Mouse (Mus musculus): ENCODE data around the gene Hist1h2bj. TPM values are rescaled to one million over a fixed set of nuclear protein-coding genes. Genes with fewer than 3 reads are reported as not detected.
A peak's percentile ranks its signal among the peaks of the same experiment; 100 is the strongest.
"Not testable (repeated sequence)": the region's sequence is repeated elsewhere in the genome, so short reads cannot be mapped to it uniquely, and the experiment has no call there.

Gene Hist1h2bj
- total and polyA plus RNA-seq, 3 experiments, result 2.3 to 18.8 (median 14.1) TPM

DNA sequence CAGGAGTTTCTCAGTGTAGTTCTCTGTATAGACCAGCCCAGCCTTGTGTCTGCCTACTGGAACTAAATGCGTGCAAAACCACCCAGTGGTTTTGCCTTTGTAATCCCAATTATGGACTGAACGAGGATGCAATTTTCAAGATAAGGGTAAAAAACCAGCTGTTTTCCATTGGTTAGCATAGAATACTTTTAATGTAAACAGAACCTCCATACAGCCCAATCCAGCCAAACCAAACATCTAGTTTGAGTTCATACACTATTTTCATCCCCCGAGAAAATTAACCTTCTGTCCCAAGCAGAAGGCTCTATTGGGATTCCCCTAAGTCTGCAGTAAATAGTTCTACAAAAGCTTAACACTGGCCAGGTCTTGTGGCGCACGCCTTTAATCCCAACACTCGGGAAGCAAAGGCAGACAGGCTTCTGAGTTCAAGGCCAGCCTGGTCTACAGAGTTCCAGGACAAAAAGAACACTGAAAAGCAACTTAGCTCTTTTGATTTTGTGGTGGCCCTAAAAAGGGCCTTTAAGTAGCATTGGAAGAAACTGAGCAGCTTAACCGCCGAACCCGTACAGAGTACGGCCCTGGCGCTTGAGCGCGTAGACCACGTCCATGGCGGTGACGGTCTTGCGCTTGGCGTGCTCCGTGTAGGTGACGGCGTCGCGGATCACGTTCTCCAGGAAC, 2.4 kb upstream of the Hist1h2bj start:
- DNase-seq, result no peak

- peak; percentile 95 for DNase-seq
Observed at GRCm38 (mm10) chr13:22041142-22041536, 1.9 kb upstream of the Hist1h2bj start, which contains the start of gene Hist1h4i. TSS of gene Hist1h4i (minus strand) at chr13:22041362.

DNA sequence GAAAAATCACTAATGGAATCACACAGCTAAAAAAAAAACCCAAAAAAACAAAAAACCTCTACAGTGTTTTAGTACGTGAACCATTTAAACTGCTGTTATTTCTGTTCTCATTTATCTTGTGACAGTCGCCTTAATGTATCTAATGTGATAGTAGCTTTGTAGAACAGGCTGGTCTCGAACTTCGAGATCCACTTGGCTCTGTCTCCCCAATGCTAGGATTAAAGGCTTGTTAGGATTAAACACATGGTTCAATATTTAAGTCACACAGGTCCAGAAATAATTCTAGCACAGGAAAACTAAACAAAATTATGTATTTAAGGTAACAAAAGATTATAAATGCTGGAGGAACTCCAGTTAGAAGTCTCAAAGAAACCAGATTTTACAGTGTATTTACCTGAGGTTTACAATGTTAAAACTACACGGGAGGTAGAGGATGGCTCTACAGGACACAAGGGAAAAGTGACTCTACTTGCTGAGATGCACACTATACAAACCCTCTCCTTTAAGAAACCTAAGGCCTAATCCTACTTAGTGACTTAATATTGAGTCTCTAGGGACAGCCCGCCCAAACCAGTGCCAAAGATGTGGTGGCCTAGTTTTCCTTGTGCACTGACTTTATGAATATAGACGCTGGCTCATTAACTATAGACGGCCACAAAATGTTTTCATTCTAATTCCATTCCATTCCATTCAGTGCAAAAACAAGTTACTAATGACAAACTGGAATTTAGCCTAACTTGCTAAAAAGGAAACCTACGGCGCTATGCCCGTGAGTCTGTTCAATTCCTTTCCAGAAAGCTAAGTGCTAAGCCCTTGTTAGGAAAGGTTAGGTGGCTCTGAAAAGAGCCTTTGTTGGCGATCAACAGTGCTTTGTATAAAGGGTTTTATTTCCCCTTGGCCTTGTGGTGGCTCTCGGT, 1.1 kb upstream of the Hist1h2bj start:
- DNase-seq, result no peak

GRCm38 (mm10) chr13:22043503-22044431, 753 bp downstream of the Hist1h2bj start:
- DNase-seq, result no peak

- no peak for DNase-seq
Observed at GRCm38 (mm10) chr13:22044432-22045155, 1.6 kb downstream of the Hist1h2bj start.

DNA sequence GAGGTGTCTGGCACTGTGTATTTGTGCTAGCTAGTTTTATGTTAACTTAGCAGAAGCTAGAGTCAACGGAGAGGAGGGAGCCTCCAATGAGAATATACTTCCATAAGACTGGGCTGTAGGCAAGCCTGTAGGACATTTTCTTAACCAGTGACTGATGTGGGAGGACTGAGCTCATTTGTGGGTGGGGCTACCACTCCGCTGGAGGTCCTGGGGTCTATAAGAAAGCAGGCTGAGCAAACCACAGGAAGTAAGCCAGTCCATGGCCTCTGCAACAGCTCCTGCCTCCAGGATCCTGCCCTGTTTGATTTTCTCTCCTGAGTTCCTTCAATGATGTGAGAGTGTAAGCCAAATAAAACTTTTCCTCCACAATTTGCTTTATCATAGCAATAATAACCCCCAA, 2.3 kb downstream of the Hist1h2bj start:
- DNase-seq, result no peak

DNA sequence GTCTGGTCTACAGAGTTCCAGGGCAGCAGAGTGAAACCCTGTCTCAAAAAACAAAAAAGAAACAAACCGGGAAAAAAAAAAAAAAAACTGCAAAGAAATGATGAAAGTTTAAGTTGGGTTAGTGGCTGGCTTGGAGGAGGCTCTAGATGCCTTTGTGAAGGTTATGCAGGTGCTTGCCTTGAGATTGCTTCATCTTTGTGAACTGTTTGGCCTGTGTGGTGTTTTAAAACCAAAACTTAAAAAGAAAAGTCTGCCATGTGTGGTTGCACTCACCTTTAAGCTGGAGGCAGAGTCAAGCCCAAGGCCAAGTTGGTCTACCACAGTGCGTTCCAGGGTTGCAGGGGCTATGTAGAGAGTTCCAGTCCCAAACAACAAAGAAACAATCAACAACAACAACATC, 6.0 kb downstream of the Hist1h2bj start:
- no peak for DNase-seq

GRCm38 (mm10) chr13:22049737-22050440, 6.9 kb downstream of the Hist1h2bj start:
- DNase-seq, result peak; percentile 24

DNA sequence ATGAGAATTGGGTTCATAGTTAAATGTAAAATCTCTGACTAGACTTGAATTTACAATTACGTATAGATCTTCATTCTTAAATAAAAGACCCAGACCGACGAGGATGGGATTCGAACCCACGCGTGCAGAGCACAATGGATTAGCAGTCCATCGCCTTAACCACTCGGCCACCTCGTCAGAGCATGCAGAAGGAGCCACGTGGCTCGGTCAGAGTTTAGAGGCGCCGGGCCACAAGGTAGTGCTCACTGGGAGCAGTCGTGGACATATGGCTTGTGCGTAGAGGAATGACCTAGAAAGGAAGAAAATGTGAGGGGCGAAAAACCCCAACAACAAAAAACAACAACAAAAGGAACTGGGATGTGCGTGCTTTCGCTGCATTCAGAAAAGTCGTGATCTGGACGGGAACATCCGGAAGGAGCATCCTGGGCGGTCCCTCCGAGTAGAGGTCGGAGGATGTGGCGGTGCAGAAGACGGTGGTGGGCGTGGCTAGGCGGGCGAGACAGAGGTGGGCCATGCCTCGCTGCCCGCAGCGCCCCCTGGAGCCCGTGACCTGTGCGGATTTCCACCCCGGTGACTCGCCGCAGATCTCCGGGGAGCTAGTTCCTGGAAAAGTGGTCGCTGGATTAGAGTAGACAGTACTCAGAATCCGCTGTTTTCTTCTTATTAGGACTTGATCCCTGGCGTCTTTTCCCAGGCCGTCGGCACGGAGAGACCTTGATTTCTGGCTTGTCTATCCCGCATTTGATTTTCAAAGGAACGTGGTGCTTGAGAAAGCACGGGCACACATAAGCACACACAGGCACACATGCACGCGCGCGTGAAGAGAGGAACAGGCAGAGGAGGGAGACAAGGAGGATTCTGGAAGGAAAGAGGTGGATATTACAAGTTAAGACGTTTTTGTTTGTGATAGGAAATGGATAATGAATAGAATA, 7.8 kb downstream of the Hist1h2bj start:
- DNase-seq, result peak; percentile 96

GRCm38 (mm10) chr13:22051523-22051859, 8.5 kb downstream of the Hist1h2bj start:
- no peak for DNase-seq

GRCm38 (mm10) chr13:22053754-22054153, 10.7 kb downstream of the Hist1h2bj start:
- DNase-seq, result no peak

GRCm38 (mm10) chr13:22061422-22061821, 18.4 kb downstream of the Hist1h2bj start:
- no peak for DNase-seq

- no peak for DNase-seq
Observed at GRCm38 (mm10) chr13:22063468-22063867, 20.5 kb downstream of the Hist1h2bj start.

GRCm38 (mm10) chr13:22084140-22084539, 41.1 kb downstream of the Hist1h2bj start, which contains the start of gene Vmn1r188:
TSS of gene Vmn1r188 (plus strand) at chr13:22084440.
- DNase-seq, result not testable (repeated sequence)

Small RNA genes within 50 kb of the gene (microRNA-seq; reads per million reads assigned to microRNA genes)
- 0 reads per million in 2 experiments for gene Gm26300
- gene Gm44390, result 0 reads per million in 2 experiments
- 0 reads per million in 2 experiments for gene Gm44486

Other genes with a start within 250 kb of the Hist1h2bj start
- gene Hist1h2bq, start 233.0 kb upstream of the Hist1h2bj start, total RNA-seq (2021), result 10 to 100 TPM; 35.5 to 55.7 TPM
- gene Hist1h2bq, start 233.0 kb upstream of the Hist1h2bj start, polyA plus RNA-seq (2012; rRNA removed), result 13.1 and 16.6 TPM in 2 replicates
- gene Hist1h2ao, start 232.7 kb upstream of the Hist1h2bj start, total RNA-seq (2021), result 10 to 100 TPM; 16.1 to 19.4 TPM
- not detected in 2 replicates for gene Hist1h2ao, start 232.7 kb upstream of the Hist1h2bj start, polyA plus RNA-seq (2012; rRNA removed)
- 100 to 1,000 TPM; 165 to 190 TPM for gene Hist1h4m, start 231.5 kb upstream of the Hist1h2bj start, total RNA-seq (2021)
- gene Hist1h4m, start 231.5 kb upstream of the Hist1h2bj start, polyA plus RNA-seq (2012; rRNA removed), result 4.5 TPM in 1 of 2 replicates, not detected in the other
- gene Hist1h4n, start 211.0 kb upstream of the Hist1h2bj start, total RNA-seq (2021), result 10 to 100 TPM; 22.2 to 52.8 TPM
- 4.1 and 6.6 TPM in 2 replicates for gene Hist1h4n, start 211.0 kb upstream of the Hist1h2bj start, polyA plus RNA-seq (2012; rRNA removed)
- 10 to 100 TPM; 24.8 to 29.8 TPM for gene Hist1h2ap, start 209.7 kb upstream of the Hist1h2bj start, total RNA-seq (2021)
- 126 and 141 TPM in 2 replicates for gene Hist1h2ap, start 209.7 kb upstream of the Hist1h2bj start, polyA plus RNA-seq (2012; rRNA removed)
- 10 to 100 TPM; 36.5 to 55.8 TPM for gene Hist1h2br, start 209.5 kb upstream of the Hist1h2bj start, total RNA-seq (2021)
- 12.6 and 15.9 TPM in 2 replicates for gene Hist1h2br, start 209.5 kb upstream of the Hist1h2bj start, polyA plus RNA-seq (2012; rRNA removed)
- gene Zfp184, start 98.1 kb upstream of the Hist1h2bj start, total RNA-seq (2021), result 1 to 10 TPM; 1.7 to 1.9 TPM
- gene Zfp184, start 98.1 kb upstream of the Hist1h2bj start, polyA plus RNA-seq (2012; rRNA removed), result 0.26 and 0.35 TPM in 2 replicates
- not detected for gene Pom121l2, start 62.0 kb upstream of the Hist1h2bj start, total RNA-seq (2021)
- gene Pom121l2, start 62.0 kb upstream of the Hist1h2bj start, polyA plus RNA-seq (2012; rRNA removed), result not detected in 2 replicates
- under 1 TPM in 1 of 2 experiments, not detected in 1; 0.61 TPM for gene Prss16, start 33.5 kb upstream of the Hist1h2bj start, total RNA-seq (2021)
- 0.35 and 1.0 TPM in 2 replicates for gene Prss16, start 33.5 kb upstream of the Hist1h2bj start, polyA plus RNA-seq (2012; rRNA removed)
- 10 to 100 TPM; 14.2 to 18.9 TPM for gene Hist1h2ah, start 7.6 kb upstream of the Hist1h2bj start, total RNA-seq (2021)
- 1.0 and 16.0 TPM in 2 replicates for gene Hist1h2ah, start 7.6 kb upstream of the Hist1h2bj start, polyA plus RNA-seq (2012; rRNA removed)
- 10 to 100 TPM; 27.4 to 48.0 TPM for gene Hist1h2bk, start 7.3 kb upstream of the Hist1h2bj start, total RNA-seq (2021)
- 1.9 and 3.2 TPM in 2 replicates for gene Hist1h2bk, start 7.3 kb upstream of the Hist1h2bj start, polyA plus RNA-seq (2012; rRNA removed)
- 10 to 100 TPM; 48.5 to 52.2 TPM for gene Hist1h4i, start 1.9 kb upstream of the Hist1h2bj start, total RNA-seq (2021)
- gene Hist1h4i, start 1.9 kb upstream of the Hist1h2bj start, polyA plus RNA-seq (2012; rRNA removed), result 11.4 and 12.7 TPM in 2 replicates
- 10 to 100 TPM; 14.1 to 18.2 TPM for gene Hist1h2ag, start 270 bp upstream of the Hist1h2bj start, total RNA-seq (2021)
- 0.45 TPM in 1 of 2 replicates, not detected in the other for gene Hist1h2ag, start 270 bp upstream of the Hist1h2bj start, polyA plus RNA-seq (2012; rRNA removed)
- not detected for gene Vmn1r188, start 41.2 kb downstream of the Hist1h2bj start, total RNA-seq (2021)
- gene Vmn1r188, start 41.2 kb downstream of the Hist1h2bj start, polyA plus RNA-seq (2012; rRNA removed), result not detected in 2 replicates
- gene Vmn1r189, start 62.6 kb downstream of the Hist1h2bj start, total RNA-seq (2021), result not detected
- not detected in 2 replicates for gene Vmn1r189, start 62.6 kb downstream of the Hist1h2bj start, polyA plus RNA-seq (2012; rRNA removed)
- gene Vmn1r191, start 140.8 kb downstream of the Hist1h2bj start, total RNA-seq (2021), result not detected
- gene Vmn1r191, start 140.8 kb downstream of the Hist1h2bj start, polyA plus RNA-seq (2012; rRNA removed), result not detected in 2 replicates
- gene Vmn1r192, start 147.9 kb downstream of the Hist1h2bj start, total RNA-seq (2021), result not detected
- not detected in 2 replicates for gene Vmn1r192, start 147.9 kb downstream of the Hist1h2bj start, polyA plus RNA-seq (2012; rRNA removed)
- gene Vmn1r193, start 179.9 kb downstream of the Hist1h2bj start, total RNA-seq (2021), result not detected
- gene Vmn1r193, start 179.9 kb downstream of the Hist1h2bj start, polyA plus RNA-seq (2012; rRNA removed), result not detected in 2 replicates
- gene Vmn1r194, start 201.0 kb downstream of the Hist1h2bj start, total RNA-seq (2021), result not detected
- gene Vmn1r194, start 201.0 kb downstream of the Hist1h2bj start, polyA plus RNA-seq (2012; rRNA removed), result not detected in 2 replicates
- not detected for gene Vmn1r195, start 227.3 kb downstream of the Hist1h2bj start, total RNA-seq (2021)
- gene Vmn1r195, start 227.3 kb downstream of the Hist1h2bj start, polyA plus RNA-seq (2012; rRNA removed), result not detected in 2 replicates
- not detected for gene Vmn1r196, start 246.7 kb downstream of the Hist1h2bj start, total RNA-seq (2021)
- gene Vmn1r196, start 246.7 kb downstream of the Hist1h2bj start, polyA plus RNA-seq (2012; rRNA removed), result not detected in 2 replicates